Mouse (Mus musculus) cerebellum, postnatal 10 days (tissue): ENCODE measurements around the gene Pbxip1.

ENCODE experiments used
- DNase-seq, 2 experiments: peaks; one replicate each; pipeline ENCODE4 v3.0.0; 2021; ENCODE audit warnings: mixed read lengths in 2 of 2

The Pbxip1 gene

DNA sequence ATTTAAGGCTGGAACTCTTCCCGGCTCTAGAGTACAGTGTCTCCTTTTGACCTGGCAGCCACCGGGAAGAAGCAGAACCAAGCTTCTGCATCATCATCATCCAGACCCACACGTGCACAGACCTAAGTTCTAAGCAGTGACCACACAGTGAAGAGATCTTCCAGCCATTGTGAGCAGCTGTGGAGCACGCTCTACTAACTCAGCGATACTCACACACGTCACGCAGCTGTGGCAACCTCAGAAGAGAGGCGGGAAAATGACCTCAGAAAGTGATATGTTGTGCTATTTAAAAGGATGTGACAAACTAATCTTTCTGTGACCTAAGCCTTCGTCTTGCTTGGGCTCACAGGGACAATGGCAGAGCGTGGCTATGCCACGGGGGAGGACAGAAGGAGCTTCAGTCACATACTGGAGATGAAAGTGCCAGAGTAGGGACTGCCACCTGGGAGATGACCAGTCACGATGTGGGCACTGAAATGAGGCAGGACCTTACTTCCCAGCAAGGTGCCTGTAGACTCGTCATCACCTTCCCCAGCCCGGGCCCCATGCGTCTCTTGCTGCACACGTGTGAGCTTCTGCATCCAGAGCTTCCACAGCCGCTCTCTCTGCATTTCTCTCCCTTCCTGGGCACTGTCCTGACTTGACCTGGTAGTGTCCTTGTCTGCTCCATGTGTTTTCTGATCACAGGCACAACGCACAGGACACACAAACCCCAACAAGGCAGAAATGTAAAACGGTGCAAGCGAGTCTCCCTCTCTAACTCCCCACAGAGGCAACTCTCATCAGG is 50.6 kb downstream of the Pbxip1 start:
- no peak for DNase-seq

DNA sequence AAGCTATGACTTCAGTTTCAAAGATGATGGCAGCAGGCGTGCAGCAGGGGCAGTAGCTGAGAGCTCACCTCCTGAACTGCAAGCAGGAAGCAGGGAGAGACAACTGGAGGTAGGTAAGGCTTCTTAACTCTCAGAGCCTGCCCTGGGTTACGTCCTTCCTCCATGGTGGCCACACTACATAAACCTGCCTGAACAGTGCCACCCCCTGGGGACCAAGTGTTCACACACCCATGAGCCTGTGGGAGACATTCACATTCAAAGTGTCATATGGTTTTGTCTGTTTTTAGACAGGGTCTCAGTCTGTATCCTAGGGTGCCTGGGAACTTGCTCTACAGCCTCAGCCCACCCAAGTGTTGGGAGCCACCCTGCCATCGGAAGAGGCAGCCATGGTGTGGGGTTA is 54.3 kb downstream of the Pbxip1 start:
- DNase-seq, result no peak

DNA sequence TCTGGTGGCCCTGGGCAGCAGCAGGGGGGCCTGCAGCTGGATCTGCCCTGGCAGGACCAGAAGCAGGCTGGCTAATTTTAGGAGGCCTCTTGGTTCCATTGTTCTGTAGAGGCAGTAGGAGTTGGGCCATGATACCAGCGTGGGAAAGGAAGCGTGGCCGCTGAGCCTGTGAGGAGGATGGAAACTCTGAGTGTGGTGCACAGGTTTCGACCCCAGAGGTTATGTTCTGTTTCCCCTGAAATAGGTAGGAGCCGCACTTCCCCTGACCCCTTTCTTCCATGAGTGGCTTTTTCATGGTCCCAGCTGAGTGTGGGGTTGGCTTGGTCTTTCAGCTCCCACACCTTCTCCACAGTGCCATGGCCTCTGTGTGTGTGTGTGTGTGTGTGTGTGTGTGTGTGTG is 55.1 kb downstream of the Pbxip1 start:
- DNase-seq, result no peak

DNA sequence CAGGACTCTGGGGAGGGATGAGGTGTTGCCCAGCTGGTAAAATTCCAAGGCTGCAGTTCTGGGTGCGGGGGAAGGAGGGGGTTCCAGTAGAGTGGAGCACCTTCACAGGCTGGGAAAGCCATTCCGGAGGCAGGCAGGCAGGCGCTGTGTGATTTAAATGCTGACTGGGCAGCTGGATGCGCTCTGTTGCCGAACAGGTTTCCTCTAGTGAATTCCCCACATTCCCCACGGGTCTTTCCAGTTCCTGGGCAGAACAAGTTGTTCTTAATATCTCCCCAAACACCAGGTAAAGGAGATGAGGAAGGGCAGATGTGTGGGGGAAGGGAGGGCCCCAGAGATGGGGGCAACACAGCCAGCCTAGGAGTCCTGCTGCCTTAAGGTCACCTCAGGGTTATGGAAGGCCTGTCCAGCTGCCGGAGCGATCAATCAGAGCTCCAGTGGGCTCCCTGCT is 56.2 kb downstream of the Pbxip1 start:
- no peak for DNase-seq

DNA sequence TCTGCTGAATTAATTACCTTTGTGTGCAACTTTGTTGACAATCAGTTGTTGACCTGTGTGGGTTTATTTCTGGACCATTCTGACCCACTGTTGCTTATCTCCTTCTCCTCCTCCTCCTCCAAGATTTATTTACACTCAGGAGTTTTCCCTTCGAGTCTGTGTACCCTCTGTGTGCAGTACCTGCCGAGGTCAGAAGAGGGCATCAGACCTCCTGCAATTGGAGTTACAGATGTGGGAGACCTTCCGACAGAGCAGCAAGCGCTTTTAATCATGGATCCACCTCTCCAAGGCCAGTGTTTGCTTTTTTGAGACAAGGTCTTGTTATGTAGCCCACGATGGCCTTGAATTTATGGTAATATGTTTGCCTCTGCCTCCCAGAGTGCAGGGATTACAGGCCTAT is 58.1 kb downstream of the Pbxip1 start:
- DNase-seq, result no peak

DNA sequence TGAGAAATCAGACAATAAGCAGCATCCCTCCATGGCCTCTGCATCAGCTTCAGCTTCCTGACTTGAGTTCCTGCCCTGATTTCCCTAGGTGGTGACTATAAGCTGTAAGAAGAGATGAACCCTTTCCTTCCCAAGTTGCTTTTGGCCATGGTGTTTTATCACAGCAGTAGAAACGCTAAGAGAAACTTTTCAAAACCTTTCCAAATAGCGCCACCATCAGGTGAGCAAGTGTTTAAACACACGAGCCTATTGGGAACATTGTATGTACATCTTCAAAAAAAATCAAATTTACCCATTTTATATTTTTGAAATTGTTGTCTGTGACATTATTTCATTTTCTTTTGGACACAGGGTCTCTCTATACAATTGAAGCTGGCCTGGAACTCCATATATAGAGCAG is 59.9 kb downstream of the Pbxip1 start:
- DNase-seq, result no peak

DNA sequence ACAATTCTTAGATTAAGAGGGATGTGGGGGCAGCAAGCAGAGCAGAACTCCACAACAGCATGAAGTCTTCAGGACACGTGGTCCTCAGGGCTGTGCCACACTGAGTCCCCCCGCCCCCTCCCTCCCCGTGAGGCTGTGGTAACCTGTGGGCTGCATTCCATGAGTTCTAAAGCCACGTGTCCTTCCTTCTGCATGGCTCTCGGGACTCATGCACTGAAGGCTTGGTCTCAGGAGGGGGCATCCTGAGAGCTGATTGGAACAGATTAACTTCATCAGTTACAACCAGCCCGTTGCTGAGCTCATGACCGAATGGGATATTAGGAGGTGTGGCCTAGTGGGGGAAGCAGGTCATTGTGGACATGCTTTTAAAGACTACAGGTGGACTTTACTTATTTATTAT is 63.2 kb downstream of the Pbxip1 start:
- DNase-seq, result no peak
